Comparison of ENCODE assay signal across 18 mouse cellular contexts in the genomic region with DNA sequence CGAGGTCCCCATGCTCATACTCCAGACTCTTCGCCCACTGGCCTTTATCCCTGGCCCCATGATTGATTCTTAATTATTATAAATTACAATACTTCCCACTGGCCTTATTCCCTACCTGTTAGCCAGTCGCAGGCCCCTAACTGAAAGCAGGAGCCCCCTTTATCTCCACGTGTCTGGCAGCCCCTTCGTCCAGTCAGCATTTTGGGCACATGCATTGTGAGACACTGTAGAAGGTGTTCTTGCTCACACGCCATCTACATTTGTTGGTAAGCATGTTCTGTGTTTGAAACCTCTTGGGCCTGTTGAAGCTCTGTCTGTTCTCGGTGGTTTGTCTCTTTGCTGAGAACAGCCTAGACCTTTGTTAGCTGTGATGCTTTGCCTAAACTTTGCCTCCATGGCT.
"Had no signal": no experiment of that assay in that cellular context is flagged by ENCODE, and none has a peak within 500 bp of the region (broad histone marks: within the 10 kb centered on the region; RNA-seq: fewer than 3 reads in every experiment).

No protein-coding gene starts in this region.

- H3K27me3 ChIP-seq: kidney, embryonic 15.5 days; liver, embryonic 13.5 days; midbrain, embryonic 12.5 days; stomach, embryonic 15.5 days had no signal

- H3K4me1 ChIP-seq: stomach, embryonic 15.5 days had no signal

- H3K27ac ChIP-seq: liver, embryonic 13.5 days; midbrain, embryonic 12.5 days; stomach, embryonic 15.5 days had no signal

- ATAC-seq: intestine, postnatal 0 days; midbrain, embryonic 16.5 days had no signal

- H3K9me3 ChIP-seq: kidney, embryonic 15.5 days; liver, embryonic 13.5 days; midbrain, embryonic 12.5 days; stomach, embryonic 15.5 days had no signal

- H3K9ac ChIP-seq: kidney, embryonic 15.5 days; liver, embryonic 13.5 days; midbrain, embryonic 12.5 days; stomach, embryonic 15.5 days had no signal

- H3K4me3 ChIP-seq: kidney, embryonic 15.5 days; liver, embryonic 13.5 days; midbrain, embryonic 12.5 days; myocyte; stomach, embryonic 15.5 days had no signal

- DNase-seq: kidney, adult 8-10 months; kidney, postnatal 14 days; kidney, postnatal 4 days; layer of hippocampus, adult 9-11 months; liver, embryonic 13.5 days; lung, adult 2 months; lung, postnatal 14 days; lung, postnatal 4 days; right cerebral cortex, adult 18-20 months; right cerebral cortex, postnatal 25 days; spleen, adult 18-20 months; thymus, postnatal 25 days had no signal

- H3K36me3 ChIP-seq: kidney, embryonic 15.5 days; liver, embryonic 13.5 days; midbrain, embryonic 12.5 days; stomach, embryonic 15.5 days had no signal

- H3K4me2 ChIP-seq: kidney, embryonic 15.5 days; liver, embryonic 13.5 days; midbrain, embryonic 12.5 days; stomach, embryonic 15.5 days had no signal
